Mouse (Mus musculus): ENCODE results near the gene Hdac11.
A peak's percentile ranks its signal among the peaks of the same experiment; 100 is the strongest.

Gene Hdac11

GRCm38 (mm10) chr6:91171396-91171895 is 15.0 kb downstream of the Hdac11 start:
- no peak for DNase-seq (ENCODE audit: low spot score in 2 of 2)

GRCm38 (mm10) chr6:91172381-91172780 is 15.9 kb downstream of the Hdac11 start:
- DNase-seq (ENCODE audit: low spot score in 2 of 2): no peak

GRCm38 (mm10) chr6:91173221-91173880 is 16.9 kb downstream of the Hdac11 start:
- DNase-seq (ENCODE audit: low spot score in 2 of 2): peak; percentile 53 to 69

GRCm38 (mm10) chr6:91174211-91174610 is 17.7 kb downstream of the Hdac11 start:
- no peak for DNase-seq (ENCODE audit: low spot score in 2 of 2)

GRCm38 (mm10) chr6:91180767-91181171 is 24.3 kb downstream of the Hdac11 start:
- DNase-seq (ENCODE audit: low spot score in 2 of 2): peak in 1 of 2 experiments; percentile 63

GRCm38 (mm10) chr6:91181320-91181719 is 24.9 kb downstream of the Hdac11 start:
- peak; percentile 94 to 96 for DNase-seq (ENCODE audit: low spot score in 2 of 2)

GRCm38 (mm10) chr6:91182075-91182490 is 25.6 kb downstream of the Hdac11 start:
- DNase-seq (ENCODE audit: low spot score in 2 of 2): peak in 1 of 2 experiments; percentile 64

- DNase-seq (ENCODE audit: low spot score in 2 of 2): no peak
Measured at GRCm38 (mm10) chr6:91183041-91183440, 26.6 kb downstream of the Hdac11 start.

- peak; percentile 63 to 66 for DNase-seq (ENCODE audit: low spot score in 2 of 2)
Measured at GRCm38 (mm10) chr6:91183980-91184379, 27.5 kb downstream of the Hdac11 start.

GRCm38 (mm10) chr6:91184776-91185175 is 28.3 kb downstream of the Hdac11 start:
- DNase-seq (ENCODE audit: low spot score in 2 of 2): no peak

- DNase-seq (ENCODE audit: low spot score in 2 of 2): peak; percentile 74 to 84
Measured at GRCm38 (mm10) chr6:91185502-91185901, 29.0 kb downstream of the Hdac11 start.

- DNase-seq (ENCODE audit: low spot score in 2 of 2): no peak
Measured at GRCm38 (mm10) chr6:91186161-91186931, 29.9 kb downstream of the Hdac11 start.

- no peak for DNase-seq (ENCODE audit: low spot score in 2 of 2)
Measured at GRCm38 (mm10) chr6:91186934-91187333, 30.5 kb downstream of the Hdac11 start.

- no peak for DNase-seq (ENCODE audit: low spot score in 2 of 2)
Measured at GRCm38 (mm10) chr6:91187871-91188270, 31.4 kb downstream of the Hdac11 start.

- no peak for DNase-seq (ENCODE audit: low spot score in 2 of 2)
Measured at GRCm38 (mm10) chr6:91189971-91190370, 33.5 kb downstream of the Hdac11 start.

- no peak for DNase-seq (ENCODE audit: low spot score in 2 of 2)
Measured at GRCm38 (mm10) chr6:91191465-91191864, 35.0 kb downstream of the Hdac11 start.

GRCm38 (mm10) chr6:91192421-91192820 is 36.0 kb downstream of the Hdac11 start:
- no peak for DNase-seq (ENCODE audit: low spot score in 2 of 2)

- no peak for DNase-seq (ENCODE audit: low spot score in 2 of 2)
Measured at GRCm38 (mm10) chr6:91192851-91193545, 36.5 kb downstream of the Hdac11 start.

- no peak for DNase-seq (ENCODE audit: low spot score in 2 of 2)
Measured at GRCm38 (mm10) chr6:91198456-91198855, 42.0 kb downstream of the Hdac11 start.

GRCm38 (mm10) chr6:91200429-91201188 is 44.1 kb downstream of the Hdac11 start:
- no peak for DNase-seq (ENCODE audit: low spot score in 2 of 2)

GRCm38 (mm10) chr6:91201881-91202341 is 45.4 kb downstream of the Hdac11 start:
- DNase-seq (ENCODE audit: low spot score in 2 of 2): peak; percentile 70 to 78

Measured in heart, adult 9 months (tissue).